Comparison of ENCODE assay signal across 8 mouse cellular contexts in the genomic region with DNA sequence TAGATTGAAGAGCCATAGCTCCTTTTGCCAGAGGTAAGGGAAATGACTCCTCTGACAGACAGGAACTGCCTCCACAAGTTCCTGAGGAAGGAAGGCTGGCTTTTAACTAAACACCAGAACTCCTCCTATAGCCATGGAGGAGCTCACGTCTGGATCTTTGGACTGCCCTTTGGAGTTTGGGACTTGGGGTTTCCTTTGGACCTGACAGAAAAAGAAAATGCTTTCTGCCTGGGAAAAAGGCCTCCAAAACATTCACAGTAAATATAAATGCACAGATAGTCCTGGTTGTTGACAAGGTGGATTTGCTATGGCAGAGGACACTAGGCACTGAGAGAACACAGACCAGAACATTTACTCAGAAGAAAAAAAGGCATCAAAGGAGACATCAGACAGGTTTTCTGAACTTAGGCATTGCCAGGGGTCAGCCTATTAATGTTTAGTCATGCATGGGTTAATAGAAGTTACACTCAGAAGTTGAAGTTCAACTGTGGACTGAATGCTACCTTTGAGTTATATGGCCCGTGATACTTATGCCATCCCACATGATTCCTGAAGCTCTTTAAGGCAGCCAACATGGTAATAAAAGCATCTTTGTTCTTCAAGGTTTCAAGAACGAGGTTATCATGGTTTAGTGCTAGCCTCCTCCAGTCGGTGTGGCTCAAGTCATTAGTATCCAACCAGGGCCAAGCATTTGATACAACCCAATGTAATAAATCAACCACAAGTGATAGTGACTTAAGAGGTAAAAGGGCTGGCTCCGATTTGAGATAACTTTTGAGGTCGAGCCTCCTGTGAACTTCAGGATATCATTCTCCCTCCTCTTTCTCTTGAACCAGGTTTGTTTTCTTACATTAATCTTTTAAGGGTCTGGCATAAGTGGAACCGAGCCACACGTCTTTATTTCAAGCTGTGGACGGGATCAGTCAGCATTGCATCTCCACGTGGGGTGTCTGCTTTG. TPM values are rescaled to one million over a fixed set of nuclear protein-coding genes. Genes with fewer than 3 reads are reported as not detected.
DNase-seq lines count a peak whose midpoint lies in the region; ATAC-seq and TF ChIP-seq lines count a peak whose summit lies in the region.

No protein-coding gene starts in this region.

- in situ Hi-C loops in Patski (cut with MboI; ENCODE audit: low pct_unique_long_range_greater_than_20kb): no loop called here

- H3K9ac ChIP-seq in heart, embryonic 11.5 days (ENCODE audit: low read depth, low read length): peak overlapping the region; percentile 68
- H3K9ac ChIP-seq in liver, postnatal 0 days (replicated peaks): peak overlapping the region; percentile 61

- no peak for ATAC-seq in heart, embryonic 11.5 days (replicated peaks; ENCODE audit: insufficient number of reproducible peaks, low FRiP score, low TSS enrichment)
- ATAC-seq in Patski: peak; percentile 0
- no peak for ATAC-seq in liver, postnatal 0 days

- no peak for TF ChIP-seq EP300 in liver, postnatal 0 days (IDR thresholded peaks at IDR 0.05; ENCODE audit: low read depth)

- H3K27me3 ChIP-seq in heart, embryonic 11.5 days (ENCODE audit: control insufficient read depth, insufficient read depth, low read length): no peaks in the 10 kb centered on the region
- no peaks in the 10 kb centered on the region for H3K27me3 ChIP-seq in Patski
- no peaks in the 10 kb centered on the region for H3K27me3 ChIP-seq in liver, postnatal 0 days (ENCODE audit: insufficient read depth, low read length)

- POLR2A ChIA-PET in Patski (lab: Charles Lee): no interaction called here

- CTCF ChIA-PET in Patski (lab: Charles Lee): interaction anchor here (1.2 to 1.4 kb wide), 2 partner anchors 13 to 23 kb away, joined by 3 read pairs; a partner anchor contains a TSS

- TF ChIP-seq CTCF in Patski (IDR thresholded peaks at IDR 0.05): no peak
- TF ChIP-seq CTCF in liver, postnatal 0 days (IDR thresholded peaks at IDR 0.05; ENCODE audit: low read depth): no peak

- H3K27ac ChIP-seq in heart, embryonic 11.5 days (ENCODE audit: low read depth, low read length): no peak overlapping the region
- peak overlapping the region; percentile 80 for H3K27ac ChIP-seq in liver, postnatal 0 days (ENCODE audit: low read depth)

- H3K4me1 ChIP-seq in heart, embryonic 11.5 days (ENCODE audit: control insufficient read depth, insufficient read depth, low read length): peaks cover 10% of the 10 kb centered on the region
- H3K4me1 ChIP-seq in liver, postnatal 0 days (ENCODE audit: insufficient read depth): peaks cover 9% of the 10 kb centered on the region

- H3K4me2 ChIP-seq in heart, embryonic 11.5 days: peak overlapping the region; percentile 66
- peak overlapping the region; percentile 74 for H3K4me2 ChIP-seq in liver, postnatal 0 days (ENCODE audit: low read depth, low read length)

- WGBS in heart, embryonic 11.5 days (ENCODE audit: insufficient replicate concordance): 18% methylated on average over 10 of the region's 10 CpGs
- WGBS in liver, postnatal 0 days (ENCODE audit: insufficient replicate concordance): 12% methylated on average over 10 of the region's 10 CpGs

- no peaks in the 10 kb centered on the region for H3K36me3 ChIP-seq in heart, embryonic 11.5 days (ENCODE audit: control insufficient read depth, insufficient read depth, low read length)
- peaks cover 2% of the 10 kb centered on the region; the same call in 1 of the 2 replicates for H3K36me3 ChIP-seq in liver, postnatal 0 days (replicated peaks; ENCODE audit: insufficient read depth, low read length)

- H3K9me3 ChIP-seq in heart, embryonic 11.5 days (replicated peaks; ENCODE audit: control insufficient read depth, low read length): no peaks in the 10 kb centered on the region
- no peaks in the 10 kb centered on the region for H3K9me3 ChIP-seq in liver, postnatal 0 days (ENCODE audit: low read length)

- peak overlapping the region; percentile 75 for H3K4me3 ChIP-seq in heart, embryonic 11.5 days (ENCODE audit: low read depth, low read length)
- H3K4me3 ChIP-seq in liver, postnatal 0 days (ENCODE audit: low read depth, low read length): peak overlapping the region; percentile 60

- no peak for DNase-seq in heart, adult 9 months (ENCODE audit: low spot score in 2 of 2)
- DNase-seq in Patski (ENCODE audit: low read depth, low spot score): no peak
- DNase-seq in induced T-regulatory cell, adult 2 months (ENCODE audit: low read depth): peak; percentile 12
- DNase-seq in liver, postnatal 0 days: no peak
- DNase-seq in urinary bladder, adult 18-20 months (ENCODE audit: low spot score in 2 of 2): no peak
- no peak for DNase-seq in spleen, postnatal 14 days (ENCODE audit: low spot score in 2 of 2)
- DNase-seq in gastrocnemius, postnatal 10 days: no peak

RNA-seq across cellular contexts. Expression of a gene that starts 1.1 kb away (rescaled TPM):
- 9.7 and 10.0 TPM in 2 replicates for polyA plus RNA-seq in heart, embryonic 11.5 days (2014; fragmentation: Nextera tagmentation; extraction: Ambion mirVana)
- polyA plus RNA-seq in Patski (2021): 20.6 TPM
- 5.1 and 5.4 TPM in 2 replicates for polyA plus RNA-seq in liver, postnatal 0 days (2015; fragmentation: Nextera tagmentation; extraction: Ambion mirVana)
- total RNA-seq in gastrocnemius, postnatal 10 days (2021): 1 to 10 TPM; 4.4 to 5.6 TPM

RNA-seq across cellular contexts. Expression of a gene that starts 23.6 kb away (rescaled TPM):
- polyA plus RNA-seq in heart, embryonic 11.5 days (2014; fragmentation: Nextera tagmentation; extraction: Ambion mirVana): 21.8 and 23.2 TPM in 2 replicates
- polyA plus RNA-seq in Patski (2021): 23.4 TPM
- polyA plus RNA-seq in liver, postnatal 0 days (2015; fragmentation: Nextera tagmentation; extraction: Ambion mirVana): 6.4 and 8.2 TPM in 2 replicates
- 1 to 10 TPM; 5.2 to 7.5 TPM for total RNA-seq in gastrocnemius, postnatal 10 days (2021)
